Mouse (Mus musculus): ENCODE data around the gene Prss21. TPM values are rescaled to one million over a fixed set of nuclear protein-coding genes. Genes with fewer than 3 reads are reported as not detected.
A peak's percentile ranks its signal among the peaks of the same experiment; 100 is the strongest.
"Not testable (repeated sequence)": the region's sequence is repeated elsewhere in the genome, so short reads cannot be mapped to it uniquely, and the experiment has no call there.

Prss21 gene
- polyA plus RNA-seq, 1 experiment: 246 TPM

- no peaks in the 10 kb centered on the region for H3K36me3 ChIP-seq (ENCODE audit: control insufficient read depth, insufficient read depth, low read length)
- no peak overlapping the region for H3K27ac ChIP-seq (ENCODE audit: control insufficient read depth, insufficient read depth, low read depth, low read length)
- TF ChIP-seq CTCF (IDR thresholded peaks at IDR 0.05; ENCODE audit: control insufficient read depth, insufficient read depth, insufficient replicate concordance, low read depth, low read length) (no peak), POLR2A (IDR thresholded peaks at IDR 0.05; ENCODE audit: control insufficient read depth, low read depth, low read length) (no peak)
- no peak overlapping the region for H3K4me3 ChIP-seq (ENCODE audit: control insufficient read depth, low read depth, low read length)
- H3K27me3 ChIP-seq (ENCODE audit: control insufficient read depth, insufficient read depth, low read length): no peaks in the 10 kb centered on the region
- H3K4me1 ChIP-seq (ENCODE audit: control insufficient read depth, insufficient read depth, low read length): peaks cover 5% of the 10 kb centered on the region
Observed at GRCm38 (mm10) chr17:23862926-23863325, 4.9 kb upstream of the Prss21 start.

- no peaks in the 10 kb centered on the region for H3K27me3 ChIP-seq (ENCODE audit: control insufficient read depth, insufficient read depth, low read length)
- no peak overlapping the region for H3K27ac ChIP-seq (ENCODE audit: control insufficient read depth, insufficient read depth, low read depth, low read length)
- TF ChIP-seq CTCF (IDR thresholded peaks at IDR 0.05; ENCODE audit: control insufficient read depth, insufficient read depth, insufficient replicate concordance, low read depth, low read length): no peak
- TF ChIP-seq POLR2A (IDR thresholded peaks at IDR 0.05; ENCODE audit: control insufficient read depth, low read depth, low read length): no peak
- no peaks in the 10 kb centered on the region for H3K36me3 ChIP-seq (ENCODE audit: control insufficient read depth, insufficient read depth, low read length)
- peaks cover 12% of the 10 kb centered on the region for H3K4me1 ChIP-seq (ENCODE audit: control insufficient read depth, insufficient read depth, low read length)
- H3K4me3 ChIP-seq (ENCODE audit: control insufficient read depth, low read depth, low read length): peak overlapping the region; percentile 89
Observed at GRCm38 (mm10) chr17:23868513-23868912, 657 bp downstream of the Prss21 start.

GRCm38 (mm10) chr17:23873884-23874856, 6.3 kb downstream of the Prss21 start:
- TF ChIP-seq POLR2A (IDR thresholded peaks at IDR 0.05; ENCODE audit: control insufficient read depth, low read depth, low read length): no peak
- TF ChIP-seq CTCF (IDR thresholded peaks at IDR 0.05; ENCODE audit: control insufficient read depth, insufficient read depth, insufficient replicate concordance, low read depth, low read length): peak; percentile 65; the same call in 1 of the 2 replicates
- H3K27me3 ChIP-seq (ENCODE audit: control insufficient read depth, insufficient read depth, low read length): no peaks in the 10 kb centered on the region
- no peaks in the 10 kb centered on the region for H3K4me1 ChIP-seq (ENCODE audit: control insufficient read depth, insufficient read depth, low read length)
- H3K36me3 ChIP-seq (ENCODE audit: control insufficient read depth, insufficient read depth, low read length): no peaks in the 10 kb centered on the region
- H3K4me3 ChIP-seq (ENCODE audit: control insufficient read depth, low read depth, low read length): no peak overlapping the region
- no peak overlapping the region for H3K27ac ChIP-seq (ENCODE audit: control insufficient read depth, insufficient read depth, low read depth, low read length)

DNA sequence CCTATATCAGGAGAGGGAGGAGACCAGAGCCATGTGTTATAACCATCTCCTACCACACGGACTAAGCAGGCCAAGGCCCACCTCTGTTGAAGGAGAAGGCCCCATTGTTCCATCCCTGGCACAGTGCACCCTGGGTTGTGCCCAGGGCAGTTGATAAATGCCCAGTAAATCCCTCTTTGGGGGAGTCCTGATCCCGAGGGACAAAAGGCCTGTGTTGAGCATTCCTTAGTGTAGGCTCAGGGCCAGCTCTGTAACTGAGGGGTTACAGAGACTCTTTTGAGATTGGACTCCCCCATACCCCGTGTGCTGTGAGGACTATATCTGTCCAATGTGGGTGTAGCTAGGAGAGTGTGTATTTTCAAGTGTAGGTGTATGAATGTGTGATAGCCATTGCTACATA, 8.9 kb downstream of the Prss21 start:
- TF ChIP-seq CTCF (IDR thresholded peaks at IDR 0.05; ENCODE audit: control insufficient read depth, insufficient read depth, insufficient replicate concordance, low read depth, low read length): no peak
- TF ChIP-seq POLR2A (IDR thresholded peaks at IDR 0.05; ENCODE audit: control insufficient read depth, low read depth, low read length): no peak

DNA sequence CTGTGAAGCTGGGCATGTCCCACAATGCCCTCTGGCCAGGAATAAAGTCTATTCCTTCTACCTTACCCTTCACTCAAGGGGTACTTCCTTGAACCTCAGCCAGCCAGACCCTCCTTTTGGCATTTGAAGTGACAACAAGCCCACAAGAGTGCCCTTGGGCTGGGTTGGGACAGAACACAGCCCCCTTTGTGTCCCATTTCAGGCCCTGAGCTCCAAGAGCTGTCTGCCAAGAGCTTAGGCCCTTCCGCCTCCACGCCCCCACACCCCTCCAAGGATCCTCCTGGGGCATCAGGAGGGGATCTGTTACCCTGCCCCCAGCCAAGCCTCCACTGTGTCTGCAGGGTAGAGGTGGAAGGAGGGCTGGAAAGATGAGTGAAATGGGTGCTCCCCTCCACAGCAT, 9.3 kb downstream of the Prss21 start:
- Histone ChIP-seq H3K4me3 (ENCODE audit: control insufficient read depth, low read depth, low read length) (no peak overlapping the region), H3K4me1 (ENCODE audit: control insufficient read depth, insufficient read depth, low read length) (no peaks in the 10 kb centered on the region), H3K36me3 (ENCODE audit: control insufficient read depth, insufficient read depth, low read length) (no peaks in the 10 kb centered on the region), H3K27me3 (ENCODE audit: control insufficient read depth, insufficient read depth, low read length) (no peaks in the 10 kb centered on the region), H3K27ac (ENCODE audit: control insufficient read depth, insufficient read depth, low read depth, low read length) (peak overlapping the region; percentile 52)
- TF ChIP-seq POLR2A (IDR thresholded peaks at IDR 0.05; ENCODE audit: control insufficient read depth, low read depth, low read length) (no peak), CTCF (IDR thresholded peaks at IDR 0.05; ENCODE audit: control insufficient read depth, insufficient read depth, insufficient replicate concordance, low read depth, low read length) (no peak)

More for the DNA sequence above, 8.9 kb downstream of the Prss21 start:
- Histone ChIP-seq H3K4me1 (ENCODE audit: control insufficient read depth, insufficient read depth, low read length) (no peaks in the 10 kb centered on the region), H3K4me3 (ENCODE audit: control insufficient read depth, low read depth, low read length) (no peak overlapping the region), H3K27ac (ENCODE audit: control insufficient read depth, insufficient read depth, low read depth, low read length) (peak overlapping the region; percentile 25; the same call in 1 of the 2 replicates), H3K36me3 (ENCODE audit: control insufficient read depth, insufficient read depth, low read length) (no peaks in the 10 kb centered on the region), H3K27me3 (ENCODE audit: control insufficient read depth, insufficient read depth, low read length) (no peaks in the 10 kb centered on the region)

- not testable (repeated sequence) for H3K4me1 ChIP-seq (ENCODE audit: control insufficient read depth, insufficient read depth, low read length); H3K27me3 ChIP-seq (ENCODE audit: control insufficient read depth, insufficient read depth, low read length); H3K4me3 ChIP-seq (ENCODE audit: control insufficient read depth, low read depth, low read length); H3K36me3 ChIP-seq (ENCODE audit: control insufficient read depth, insufficient read depth, low read length); H3K27ac ChIP-seq (ENCODE audit: control insufficient read depth, insufficient read depth, low read depth, low read length)
Observed at GRCm38 (mm10) chr17:23880576-23880975, 12.7 kb downstream of the Prss21 start, which contains the start of the genes Dcpp1 and Dcpp2. Gene Dcpp1 (plus strand): TSS chr17:23880876. Gene Dcpp2 (plus strand): TSS chr17:23880880.

DNA sequence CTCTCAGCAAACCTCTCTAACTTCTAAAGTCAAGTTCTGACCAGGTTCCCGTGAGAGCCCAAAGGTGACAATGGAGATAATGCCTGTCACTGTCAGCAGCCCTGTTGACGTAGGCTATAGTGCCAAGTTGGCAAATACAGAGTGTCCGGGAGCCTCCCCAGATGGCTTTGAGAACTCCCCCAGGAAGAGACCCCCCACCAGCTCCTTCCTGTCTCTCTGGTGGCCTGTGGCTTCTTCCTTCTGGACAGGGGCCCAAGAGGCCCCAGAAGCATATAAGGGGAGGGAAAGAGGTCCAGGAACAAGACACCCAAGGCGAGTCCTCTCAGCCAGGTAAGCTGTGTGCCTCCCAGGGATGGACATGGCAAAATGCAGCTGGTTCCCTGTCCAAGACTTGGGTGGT, 49.3 kb downstream of the Prss21 start, which contains the start of gene Dcpp3:
Gene Dcpp3, plus strand, starts transcription at position 301 of the 400 bp plus-strand sequence.
- not testable (repeated sequence) for H3K27me3 ChIP-seq (ENCODE audit: control insufficient read depth, insufficient read depth, low read length)

More for the DNA sequence above, 49.3 kb downstream of the Prss21 start, which contains the start of gene Dcpp3:
- H3K4me3 ChIP-seq (ENCODE audit: control insufficient read depth, low read depth, low read length); H3K36me3 ChIP-seq (ENCODE audit: control insufficient read depth, insufficient read depth, low read length); H3K27ac ChIP-seq (ENCODE audit: control insufficient read depth, insufficient read depth, low read depth, low read length); H3K4me1 ChIP-seq (ENCODE audit: control insufficient read depth, insufficient read depth, low read length): not testable (repeated sequence)

Other genes with a start within 250 kb of the Prss21 start
- gene Mmp25, start 222.8 kb upstream of the Prss21 start, polyA plus RNA-seq (2012; rRNA removed): 0.35 and 0.36 TPM in 2 replicates
- 1.0 and 1.5 TPM in 2 replicates for gene Bicdl2, start 207.6 kb upstream of the Prss21 start, polyA plus RNA-seq (2012; rRNA removed)
- gene Hcfc1r1, start 194.5 kb upstream of the Prss21 start, polyA plus RNA-seq (2012; rRNA removed): 54.9 and 64.9 TPM in 2 replicates
- gene Thoc6, start 194.2 kb upstream of the Prss21 start, polyA plus RNA-seq (2012; rRNA removed): 9.8 and 9.9 TPM in 2 replicates
- gene Tnfrsf12a, start 190.6 kb upstream of the Prss21 start, polyA plus RNA-seq (2012; rRNA removed): 1.2 and 1.7 TPM in 2 replicates
- gene Cldn6, start 188.8 kb upstream of the Prss21 start, polyA plus RNA-seq (2012; rRNA removed): 0.16 and 0.19 TPM in 2 replicates
- gene Cldn9, start 184.0 kb upstream of the Prss21 start, polyA plus RNA-seq (2012; rRNA removed): 0.27 and 0.72 TPM in 2 replicates
- 6.7 and 7.1 TPM in 2 replicates for gene 1520401A03Rik, start 145.3 kb upstream of the Prss21 start, polyA plus RNA-seq (2012; rRNA removed)
- gene Pkmyt1, start 141.7 kb upstream of the Prss21 start, polyA plus RNA-seq (2012; rRNA removed): 78.6 and 88.6 TPM in 2 replicates
- 0.69 and 0.85 TPM in 2 replicates for gene Paqr4, start 127.2 kb upstream of the Prss21 start, polyA plus RNA-seq (2012; rRNA removed)
- gene Kremen2, start 122.2 kb upstream of the Prss21 start, polyA plus RNA-seq (2012; rRNA removed): 0.80 and 0.97 TPM in 2 replicates
- gene Flywch1, start 96.5 kb upstream of the Prss21 start, polyA plus RNA-seq (2012; rRNA removed): 155 and 178 TPM in 2 replicates
- 11.8 and 14.8 TPM in 2 replicates for gene Flywch2, start 82.0 kb upstream of the Prss21 start, polyA plus RNA-seq (2012; rRNA removed)
- 259 and 286 TPM in 2 replicates for gene Srrm2, start 77.5 kb upstream of the Prss21 start, polyA plus RNA-seq (2012; rRNA removed)
- gene Elob, start 38.9 kb upstream of the Prss21 start, polyA plus RNA-seq (2012; rRNA removed): 1,587 and 1,813 TPM in 2 replicates
- 0.89 and 1.2 TPM in 2 replicates for gene Prss33, start 32.0 kb upstream of the Prss21 start, polyA plus RNA-seq (2012; rRNA removed)
- 0.30 and 0.36 TPM in 2 replicates for gene Prss32, start 24.2 kb upstream of the Prss21 start, polyA plus RNA-seq (2012; rRNA removed)
- 12.2 and 13.8 TPM in 2 replicates for gene Prss41, start 23.9 kb upstream of the Prss21 start, polyA plus RNA-seq (2012; rRNA removed)
- 0.34 and 0.67 TPM in 2 replicates for gene Dcpp1, start 12.8 kb downstream of the Prss21 start, polyA plus RNA-seq (2012; rRNA removed)
- gene Dcpp2, start 12.8 kb downstream of the Prss21 start, polyA plus RNA-seq (2012; rRNA removed): not detected in 2 replicates
- not detected in 2 replicates for gene Dcpp3, start 49.4 kb downstream of the Prss21 start, polyA plus RNA-seq (2012; rRNA removed)
- gene Sbp, start 73.6 kb downstream of the Prss21 start, polyA plus RNA-seq (2012; rRNA removed): not detected in 2 replicates
- not detected in 2 replicates for gene Sbpl, start 87.2 kb downstream of the Prss21 start, polyA plus RNA-seq (2012; rRNA removed)
- not detected in 2 replicates for gene Prss30, start 112.5 kb downstream of the Prss21 start, polyA plus RNA-seq (2012; rRNA removed)
- not detected in 2 replicates for gene Prss22, start 130.0 kb downstream of the Prss21 start, polyA plus RNA-seq (2012; rRNA removed)
- gene Prss27, start 170.1 kb downstream of the Prss21 start, polyA plus RNA-seq (2012; rRNA removed): not detected in 2 replicates
- gene Kctd5, start 205.4 kb downstream of the Prss21 start, polyA plus RNA-seq (2012; rRNA removed): 11.5 and 11.9 TPM in 2 replicates